Mouse (Mus musculus) myocyte (in vitro differentiated cells): ENCODE measurements around the gene Clk3.

Source experiments
- CEBPB ChIP-seq: IDR thresholded peaks from 2 replicates; pipeline ENCODE4 v1.6.1; 2011; ENCODE audit warnings: mild to moderate bottlenecking, moderate library complexity; ENCODE audit not compliant: poor library complexity, insufficient read depth, severe bottlenecking
- MAX ChIP-seq: IDR thresholded peaks from one replicate; pipeline ENCODE4 v1.6.1; 2011; ENCODE audit warnings: low read depth, mild to moderate bottlenecking, control low read depth
- POLR2A ChIP-seq: IDR thresholded peaks from one replicate; pipeline ENCODE4 v1.6.1; 2011; ENCODE audit warnings: low read depth, mild to moderate bottlenecking, control low read depth, moderate library complexity; ENCODE audit not compliant: insufficient read length
- USF1 ChIP-seq: IDR thresholded peaks from one replicate; pipeline ENCODE4 v1.6.1; 2011; ENCODE audit warnings: low read depth, mild to moderate bottlenecking, control low read depth, moderate library complexity

DNA sequence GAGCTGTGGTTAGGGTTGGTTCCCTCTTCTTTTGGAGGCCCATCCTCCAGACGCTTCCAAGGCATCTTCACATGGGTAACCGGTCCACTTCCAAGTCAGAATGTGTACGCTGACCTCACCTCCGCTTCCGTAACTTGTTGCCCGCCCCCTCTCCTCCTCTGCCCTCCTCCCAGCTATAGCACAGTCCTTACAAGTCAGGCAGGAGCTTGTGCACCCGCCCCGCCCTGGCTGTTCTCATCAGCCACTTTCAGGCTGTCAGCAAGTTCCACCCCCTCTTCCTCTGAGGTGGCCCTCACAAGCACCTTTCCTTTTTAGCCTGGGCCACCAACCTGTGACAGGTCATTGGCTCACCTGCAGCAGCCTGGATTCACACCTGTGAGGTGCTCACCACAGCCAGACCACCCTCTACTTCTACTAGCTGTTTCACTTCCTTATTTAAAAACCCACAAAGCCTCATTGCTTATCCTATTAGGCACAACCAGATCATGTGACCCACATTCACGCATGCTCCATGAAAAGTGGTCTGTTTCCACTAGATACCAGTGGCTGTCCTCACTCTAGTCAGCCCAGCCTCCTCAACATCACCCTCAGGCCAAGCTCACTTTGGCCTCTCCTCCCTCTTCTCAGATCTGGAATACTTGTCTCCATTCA is 34.8 kb upstream of the Clk3 start:
- TF ChIP-seq MAX (no peak), USF1 (no peak), POLR2A (no peak), CEBPB (no peak)
